In genomic region chr15:101260874-101261622, GRCm38 (mm10) we compare ENCODE assay signal across 9 mouse cellular contexts. TPM values are rescaled to one million over a fixed set of nuclear protein-coding genes. Genes with fewer than 3 reads are reported as not detected.
A peak's percentile ranks its signal among the peaks of the same experiment; 100 is the strongest.
DNase-seq lines count a peak whose midpoint lies in the region; ATAC-seq and TF ChIP-seq lines count a peak whose summit lies in the region.
"Had no signal": no experiment of that assay in that cellular context is flagged by ENCODE, and none has a peak within 500 bp of the region (broad histone marks: within the 10 kb centered on the region; RNA-seq: fewer than 3 reads in every experiment).

No protein-coding gene starts in this region.

- no peak for DNase-seq in layer of hippocampus, adult 2 months (ENCODE audit: low spot score in 2 of 2)
- DNase-seq in layer of hippocampus, adult 11-12 months (ENCODE audit: low spot score) = no peak
- no peak for DNase-seq in embryonic facial prominence, embryonic 10.5 days (ENCODE audit: low spot score)
- peak; percentile 48 for DNase-seq in heart, postnatal 0 days (ENCODE audit: low spot score)
- no peak for DNase-seq in ovary, postnatal 10 days (ENCODE audit: low spot score)
- no peak for DNase-seq in gastrocnemius, postnatal 4 days (ENCODE audit: low spot score in 2 of 2)
- DNase-seq in gastrocnemius, adult 8-10 months (ENCODE audit: low spot score in 2 of 2) = no peak

- H3K4me2 ChIP-seq in heart, postnatal 0 days (ENCODE audit: low read depth, low read length) = peak overlapping the region; percentile 58
- peak overlapping the region; percentile 30; the same call in 1 of the 2 replicates for H3K4me2 ChIP-seq in liver, embryonic 15.5 days

- WGBS in embryonic facial prominence, embryonic 10.5 days = 61% methylated on average over 13 of the region's 13 CpGs
- 4% methylated on average over 13 of the region's 13 CpGs for WGBS in heart, postnatal 0 days
- 15% methylated on average over 13 of the region's 13 CpGs for WGBS in liver, embryonic 15.5 days (ENCODE audit: insufficient replicate concordance)

- no peak overlapping the region for H3K4me3 ChIP-seq in layer of hippocampus, adult 2 months
- no peak overlapping the region for H3K4me3 ChIP-seq in embryonic facial prominence, embryonic 10.5 days
- H3K4me3 ChIP-seq in heart, postnatal 0 days (ENCODE audit: low read depth, low read length) = peak overlapping the region; percentile 27
- no peak overlapping the region for H3K4me3 ChIP-seq in liver, embryonic 15.5 days (replicated peaks)

- peak; percentile 4; the same call in 1 of the 2 replicates for ATAC-seq in heart, postnatal 0 days (ENCODE audit: insufficient read depth, low read depth)
- no peak for ATAC-seq in liver, embryonic 15.5 days (ENCODE audit: insufficient read depth)
- ATAC-seq: Patski had no signal

- H3K9ac ChIP-seq in heart, postnatal 0 days (replicated peaks; ENCODE audit: low read depth, low read length) = peak overlapping the region; percentile 52
- H3K9ac ChIP-seq in liver, embryonic 15.5 days = no peak overlapping the region

- H3K36me3 ChIP-seq in embryonic facial prominence, embryonic 10.5 days (replicated peaks) = 0 out of 2 replicates have a peak, but pooled peaks cover 7% of the 10 kb centered on the region
- no peaks in the 10 kb centered on the region for H3K36me3 ChIP-seq in heart, postnatal 0 days (replicated peaks; ENCODE audit: control insufficient read depth, insufficient read depth, low read length)
- H3K36me3 ChIP-seq in liver, embryonic 15.5 days (replicated peaks) = no peaks in the 10 kb centered on the region

- no peaks in the 10 kb centered on the region for H3K9me3 ChIP-seq in embryonic facial prominence, embryonic 10.5 days
- no peaks in the 10 kb centered on the region for H3K9me3 ChIP-seq in heart, postnatal 0 days (replicated peaks; ENCODE audit: control insufficient read depth, low read length)
- no peaks in the 10 kb centered on the region for H3K9me3 ChIP-seq in liver, embryonic 15.5 days (replicated peaks)

- peak; percentile 32; the same call in 1 of the 2 replicates for TF ChIP-seq EP300 in heart, postnatal 0 days (IDR thresholded peaks at IDR 0.05; ENCODE audit: low read depth)

- peaks cover 55% of the 10 kb centered on the region for H3K4me1 ChIP-seq in embryonic facial prominence, embryonic 10.5 days
- H3K4me1 ChIP-seq in heart, postnatal 0 days (ENCODE audit: control insufficient read depth, insufficient read depth) = peaks cover 51% of the 10 kb centered on the region
- H3K4me1 ChIP-seq in liver, embryonic 15.5 days (replicated peaks) = peaks cover 18% of the 10 kb centered on the region

- TF ChIP-seq CTCF in layer of hippocampus, adult 2 months (conservative IDR thresholded peaks at IDR 0.05) = no peak
- TF ChIP-seq CTCF in heart, postnatal 0 days (IDR thresholded peaks at IDR 0.05; ENCODE audit: low read depth) = no peak

- H3K27ac ChIP-seq in layer of hippocampus, adult 2 months = peak overlapping the region; percentile 61; the same call in 1 of the 2 replicates
- H3K27ac ChIP-seq in embryonic facial prominence, embryonic 10.5 days (replicated peaks) = peak overlapping the region; percentile 72
- peak overlapping the region; percentile 93 for H3K27ac ChIP-seq in heart, postnatal 0 days (ENCODE audit: low read depth)
- peak overlapping the region; percentile 61 for H3K27ac ChIP-seq in liver, embryonic 15.5 days (replicated peaks)

- peaks cover 23% of the 10 kb centered on the region for H3K27me3 ChIP-seq in embryonic facial prominence, embryonic 10.5 days (replicated peaks; ENCODE audit: low read depth, poor library complexity, severe bottlenecking)
- H3K27me3 ChIP-seq in heart, postnatal 0 days (ENCODE audit: control insufficient read depth, insufficient read depth, low read length) = no peaks in the 10 kb centered on the region
- peaks cover 22% of the 10 kb centered on the region for H3K27me3 ChIP-seq in liver, embryonic 15.5 days
- H3K27me3 ChIP-seq: Patski had no signal

RNA-seq across cellular contexts. Expression of gene Nr4a1, which starts 7.0 kb away (rescaled TPM):
- 10 to 100 TPM; 39.8 to 54.8 TPM for total RNA-seq in layer of hippocampus, adult 2 months (2021)
- 4.7 and 5.3 TPM in 2 replicates for polyA plus RNA-seq in embryonic facial prominence, embryonic 10.5 days (2016; fragmentation: Nextera tagmentation; extraction: Ambion mirVana)
- 40.2 and 56.0 TPM in 2 replicates for total RNA-seq in heart, postnatal 0 days (2014; rRNA removed; ENCODE audit: low replicate concordance)
- 7.4 and 8.6 TPM in 2 replicates for polyA plus RNA-seq in heart, postnatal 0 days (2015; fragmentation: Nextera tagmentation; extraction: Ambion mirVana)
- polyA plus RNA-seq in liver, embryonic 15.5 days (2015; fragmentation: Nextera tagmentation; extraction: Ambion mirVana) = 0.68 and 0.83 TPM in 2 replicates
- 10 to 100 TPM; 25.3 to 26.0 TPM for total RNA-seq in gastrocnemius, postnatal 4 days (2021)
- total RNA-seq in gastrocnemius, adult 8-10 months (2022) = 100 to 1,000 TPM; 114 to 232 (median 117) TPM

RNA-seq across cellular contexts. Expression of gene Atg101, which starts 23.0 kb away (rescaled TPM):
- total RNA-seq in layer of hippocampus, adult 2 months (2021) = 10 to 100 TPM; 50.6 to 53.3 TPM
- polyA plus RNA-seq in embryonic facial prominence, embryonic 10.5 days (2016; fragmentation: Nextera tagmentation; extraction: Ambion mirVana) = 86.5 and 91.5 TPM in 2 replicates
- total RNA-seq in heart, postnatal 0 days (2014; rRNA removed; ENCODE audit: low replicate concordance) = 43.7 and 61.6 TPM in 2 replicates
- 48.6 and 53.4 TPM in 2 replicates for polyA plus RNA-seq in heart, postnatal 0 days (2015; fragmentation: Nextera tagmentation; extraction: Ambion mirVana)
- polyA plus RNA-seq in liver, embryonic 15.5 days (2015; fragmentation: Nextera tagmentation; extraction: Ambion mirVana) = 25.5 and 27.3 TPM in 2 replicates
- 10 to 100 TPM; 24.8 to 25.8 TPM for total RNA-seq in gastrocnemius, postnatal 4 days (2021)
- total RNA-seq in gastrocnemius, adult 8-10 months (2022) = 10 to 100 TPM; 28.6 to 35.4 (median 31.8) TPM

RNA-seq across cellular contexts. Expression of gene 6030408B16Rik, which starts 32.0 kb away (rescaled TPM):
- under 1 TPM in 1 of 2 experiments, not detected in 1; 0.54 TPM for total RNA-seq in layer of hippocampus, adult 2 months (2021)
- polyA plus RNA-seq in embryonic facial prominence, embryonic 10.5 days (2016; fragmentation: Nextera tagmentation; extraction: Ambion mirVana) = 0.59 and 0.71 TPM in 2 replicates
- 6.5 and 8.4 TPM in 2 replicates for total RNA-seq in heart, postnatal 0 days (2014; rRNA removed; ENCODE audit: low replicate concordance)
- polyA plus RNA-seq in heart, postnatal 0 days (2015; fragmentation: Nextera tagmentation; extraction: Ambion mirVana) = 6.4 and 8.1 TPM in 2 replicates
- 0.30 and 0.81 TPM in 2 replicates for polyA plus RNA-seq in liver, embryonic 15.5 days (2015; fragmentation: Nextera tagmentation; extraction: Ambion mirVana)
- total RNA-seq in gastrocnemius, postnatal 4 days (2021) = under 1 TPM in 1 of 2 experiments, not detected in 1; 0.59 TPM
- not detected for total RNA-seq in gastrocnemius, adult 8-10 months (2022)
- polyA plus RNA-seq: Patski had no signal

RNA-seq across cellular contexts. Expression of gene Grasp, which starts 37.1 kb away (rescaled TPM):
- total RNA-seq in layer of hippocampus, adult 2 months (2021) = 10 to 100 TPM; 79.5 to 82.7 TPM
- 5.3 and 6.7 TPM in 2 replicates for polyA plus RNA-seq in embryonic facial prominence, embryonic 10.5 days (2016; fragmentation: Nextera tagmentation; extraction: Ambion mirVana)
- 8.0 and 21.3 TPM in 2 replicates for total RNA-seq in heart, postnatal 0 days (2014; rRNA removed; ENCODE audit: low replicate concordance)
- polyA plus RNA-seq in heart, postnatal 0 days (2015; fragmentation: Nextera tagmentation; extraction: Ambion mirVana) = 2.0 and 2.3 TPM in 2 replicates
- polyA plus RNA-seq in liver, embryonic 15.5 days (2015; fragmentation: Nextera tagmentation; extraction: Ambion mirVana) = 0.37 and 0.46 TPM in 2 replicates
- 10 to 100 TPM; 14.1 to 14.7 TPM for total RNA-seq in gastrocnemius, postnatal 4 days (2021)
- total RNA-seq in gastrocnemius, adult 8-10 months (2022) = 1 to 10 TPM; 3.0 to 5.4 (median 4.4) TPM
